Mouse (Mus musculus): ENCODE data around the gene Slc35d2.

Slc35d2 gene

DNA sequence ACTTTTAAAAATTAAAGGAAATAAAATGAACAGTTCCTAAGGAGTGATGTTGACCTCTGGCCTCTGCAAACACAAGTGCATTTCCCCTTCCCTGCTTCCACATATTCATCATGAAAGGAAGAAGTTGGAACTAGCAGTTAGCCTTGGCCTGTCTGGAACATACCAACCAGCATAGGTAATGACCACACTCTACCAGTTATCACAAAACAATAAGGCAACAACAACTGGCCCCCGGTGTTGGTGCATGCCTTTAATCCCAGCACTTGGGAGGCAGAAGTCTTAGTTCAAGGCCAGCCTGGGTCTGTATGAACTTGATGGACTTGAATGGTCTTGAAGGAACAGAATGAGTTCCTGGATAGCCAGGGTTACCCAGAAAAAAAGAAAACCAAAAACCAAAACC is 18.7 kb downstream of the Slc35d2 start:
- DNase-seq (ENCODE audit: low read depth, low spot score) = no peak

DNA sequence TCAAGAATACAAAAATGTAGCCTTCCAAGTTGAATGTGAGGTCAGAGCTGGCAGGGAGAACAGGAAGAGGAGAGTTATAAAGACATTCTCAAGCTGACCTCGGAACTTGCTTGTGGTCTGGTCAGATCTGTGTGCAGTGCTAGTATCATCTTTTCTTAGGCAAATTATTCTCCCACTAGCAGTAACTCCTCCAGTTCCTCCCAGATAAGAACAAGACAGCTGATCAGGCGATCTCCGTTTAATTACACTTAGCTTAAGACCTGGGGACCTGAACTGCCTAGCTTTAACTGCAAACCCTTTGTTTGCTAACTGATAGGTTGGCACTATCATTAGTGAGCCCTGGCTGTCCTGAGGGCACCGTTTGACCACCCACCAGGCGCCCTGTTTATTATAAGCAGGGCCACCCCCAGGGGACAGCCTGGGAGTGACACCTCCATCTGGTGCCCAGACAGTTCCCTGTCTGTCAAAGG is 20.8 kb downstream of the Slc35d2 start:
- DNase-seq (ENCODE audit: low read depth, low spot score) = no peak

DNA sequence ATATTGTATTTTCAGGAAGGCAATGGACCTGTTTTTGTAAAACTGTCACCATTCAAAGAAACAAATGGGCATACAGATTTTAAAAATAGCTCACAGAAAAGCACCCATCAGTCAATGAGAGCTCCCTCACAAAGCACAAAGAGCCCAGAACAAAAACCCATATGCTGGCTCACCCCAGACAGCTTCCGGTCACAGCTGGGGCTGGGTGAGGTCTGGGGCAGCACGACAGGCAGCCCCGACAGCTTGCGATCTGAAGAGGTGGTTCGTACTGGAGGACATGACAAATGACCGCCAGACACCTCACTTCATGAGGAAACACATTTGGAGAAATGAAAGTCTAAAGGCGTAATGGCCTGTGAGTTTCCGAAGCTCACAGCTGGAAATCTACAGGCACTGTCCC is 21.6 kb downstream of the Slc35d2 start:
- no peak for DNase-seq (ENCODE audit: low read depth, low spot score)

DNA sequence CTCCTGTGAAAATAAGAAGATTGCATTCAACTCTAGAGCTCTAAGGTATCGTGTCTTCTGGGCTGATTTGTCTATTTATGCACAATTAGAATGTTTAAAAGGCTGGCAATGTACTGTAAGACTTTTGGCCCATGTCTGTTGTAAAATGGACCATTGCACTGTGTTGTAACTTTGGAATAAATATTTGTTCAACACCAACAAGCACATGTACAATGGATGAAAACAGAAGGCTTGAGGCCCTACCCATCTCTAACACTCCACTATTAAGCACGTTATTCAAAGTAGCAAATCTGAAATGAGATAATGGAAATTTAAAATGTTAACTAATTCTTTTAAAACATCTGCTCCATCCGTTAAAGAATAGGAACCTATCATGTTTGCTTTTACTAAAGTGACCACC is 22.1 kb downstream of the Slc35d2 start:
- DNase-seq (ENCODE audit: low read depth, low spot score) = no peak

DNA sequence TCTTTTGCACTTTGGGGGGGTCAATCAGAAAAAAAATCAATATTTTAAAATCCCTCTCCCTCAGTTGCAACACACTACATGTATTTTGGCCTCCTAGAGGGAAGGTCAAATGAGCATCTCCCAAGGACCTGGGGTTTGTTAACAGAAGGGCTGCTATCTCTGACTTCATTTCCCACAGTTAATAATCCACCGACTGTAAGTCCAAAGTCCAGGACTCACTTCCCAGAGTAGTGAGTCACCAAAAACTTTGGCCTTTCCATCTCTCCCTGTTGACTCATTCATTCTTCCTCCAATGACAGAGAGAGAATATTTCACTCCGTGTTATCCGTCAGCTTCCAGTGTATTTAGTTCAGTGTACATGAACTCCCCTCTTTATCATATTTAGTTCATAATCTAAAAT is 23.5 kb downstream of the Slc35d2 start:
- no peak for DNase-seq (ENCODE audit: low read depth, low spot score)

DNA sequence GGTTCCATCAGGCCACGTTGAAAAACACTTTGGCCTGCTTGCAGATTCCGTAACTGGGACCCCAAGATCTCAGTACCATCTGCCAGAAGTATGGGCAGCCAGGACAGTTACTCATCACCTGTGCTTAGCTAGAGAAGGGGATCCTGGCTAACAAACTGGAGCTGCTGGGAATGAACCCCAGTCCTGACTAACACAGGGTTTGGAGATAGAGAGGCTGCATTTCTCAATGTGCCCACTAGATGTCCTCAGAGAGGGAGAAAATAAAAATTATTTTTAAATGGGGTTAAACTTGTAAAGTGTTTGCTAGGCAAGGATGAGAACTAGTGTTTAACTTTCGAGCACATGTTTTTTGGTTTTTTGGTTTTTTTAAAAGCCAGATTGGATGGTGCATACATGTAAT is 29.0 kb downstream of the Slc35d2 start:
- DNase-seq (ENCODE audit: low read depth, low spot score) = no peak

DNA sequence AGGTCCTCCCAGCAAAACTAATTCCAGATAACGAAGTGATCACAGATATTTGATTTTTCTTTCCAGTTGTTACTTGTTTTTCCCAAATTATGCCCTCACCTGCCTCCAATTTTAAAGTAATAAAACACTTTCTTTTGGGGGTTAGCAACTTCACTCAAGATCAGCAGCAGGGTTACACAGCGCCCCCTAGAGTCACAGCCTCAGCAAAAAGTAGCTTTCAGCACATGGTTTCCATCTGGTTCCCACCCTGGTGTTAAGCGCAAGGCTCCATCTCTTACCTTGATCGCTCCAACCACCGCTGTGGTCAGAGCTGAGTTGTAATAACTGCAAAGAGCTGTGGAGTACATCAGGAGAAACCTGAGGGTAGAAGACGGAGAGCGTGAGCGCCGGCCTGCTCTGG is 30.2 kb downstream of the Slc35d2 start:
- DNase-seq (ENCODE audit: low read depth, low spot score) = no peak

DNA sequence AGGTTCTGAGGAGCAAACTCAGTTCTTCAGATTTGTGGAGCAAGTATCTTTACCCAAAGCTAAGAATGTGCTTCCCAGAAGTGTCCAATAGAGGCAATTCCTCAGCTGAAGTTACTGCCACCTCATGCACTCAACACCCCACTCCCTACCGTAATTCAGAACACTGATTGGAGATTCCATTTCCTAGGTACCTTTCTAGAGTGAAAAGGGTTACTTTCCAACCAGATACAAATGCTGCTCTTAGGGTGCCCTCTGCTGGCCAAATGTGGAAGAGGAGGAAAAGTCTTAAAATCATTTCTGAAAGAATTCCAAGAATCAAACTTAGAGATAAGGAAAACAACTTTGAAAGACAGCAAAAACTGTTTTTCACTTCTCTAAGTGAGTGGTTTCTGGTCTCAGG is 35.8 kb downstream of the Slc35d2 start:
- DNase-seq (ENCODE audit: low read depth, low spot score) = no peak

DNA sequence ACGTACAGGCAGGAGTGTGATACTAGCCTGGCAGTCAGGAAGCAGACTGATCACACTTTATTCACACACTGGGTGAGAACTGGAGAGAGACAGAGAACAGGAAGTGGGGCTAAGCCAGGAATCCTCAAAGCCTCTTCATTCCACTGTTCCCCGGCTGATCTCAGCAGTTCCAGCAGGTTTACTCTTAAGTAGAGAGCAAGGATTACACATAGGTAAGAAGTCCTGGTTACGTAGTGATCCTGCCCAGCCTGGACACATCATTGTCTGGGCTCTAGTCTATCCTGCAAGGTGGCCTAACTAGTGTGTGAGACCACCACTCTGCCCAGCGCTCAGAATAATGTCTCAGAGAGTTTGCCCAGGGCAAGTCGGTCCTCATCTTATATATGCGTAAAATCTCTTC is 36.4 kb downstream of the Slc35d2 start:
- no peak for DNase-seq (ENCODE audit: low read depth, low spot score)

DNA sequence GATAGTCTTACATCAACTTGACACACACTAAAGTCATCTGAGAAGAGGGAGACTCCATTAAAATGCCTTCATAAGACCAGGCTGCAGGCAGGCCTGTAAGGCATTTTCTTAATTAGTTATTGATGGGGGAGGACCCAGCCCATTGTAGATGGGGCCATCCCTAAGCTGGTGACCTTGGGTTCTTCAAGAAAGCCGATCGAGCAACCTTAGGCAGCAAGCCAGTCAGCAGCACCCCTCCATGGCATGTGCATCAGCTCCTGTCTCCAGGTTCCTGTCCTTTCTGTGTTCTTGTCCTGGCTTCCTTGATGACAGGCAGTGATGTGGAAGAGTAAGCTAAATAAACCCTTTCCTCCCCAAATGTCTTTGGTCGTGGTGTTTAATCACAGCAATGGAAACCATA is 37.0 kb downstream of the Slc35d2 start:
- DNase-seq (ENCODE audit: low read depth, low spot score) = no peak

DNA sequence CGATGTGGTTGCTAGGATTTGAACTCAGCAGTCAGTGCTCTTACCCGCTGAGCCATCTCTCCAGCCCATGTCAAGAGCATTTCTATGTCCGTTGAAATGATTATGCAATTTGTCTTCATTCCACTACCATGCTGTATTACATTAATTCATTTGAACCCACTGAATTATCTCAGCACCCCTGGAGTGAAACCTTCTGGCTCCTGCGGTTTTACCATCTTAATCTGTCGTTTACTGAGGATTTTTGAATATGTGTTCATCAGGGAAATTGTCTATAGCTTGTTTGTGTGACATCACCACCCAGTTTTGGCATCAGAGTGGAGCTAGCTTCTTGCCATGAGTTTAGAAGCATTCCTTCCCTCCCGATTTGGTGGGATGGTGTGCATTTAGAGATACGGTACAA is 38.2 kb downstream of the Slc35d2 start:
- DNase-seq (ENCODE audit: low read depth, low spot score) = no peak

DNA sequence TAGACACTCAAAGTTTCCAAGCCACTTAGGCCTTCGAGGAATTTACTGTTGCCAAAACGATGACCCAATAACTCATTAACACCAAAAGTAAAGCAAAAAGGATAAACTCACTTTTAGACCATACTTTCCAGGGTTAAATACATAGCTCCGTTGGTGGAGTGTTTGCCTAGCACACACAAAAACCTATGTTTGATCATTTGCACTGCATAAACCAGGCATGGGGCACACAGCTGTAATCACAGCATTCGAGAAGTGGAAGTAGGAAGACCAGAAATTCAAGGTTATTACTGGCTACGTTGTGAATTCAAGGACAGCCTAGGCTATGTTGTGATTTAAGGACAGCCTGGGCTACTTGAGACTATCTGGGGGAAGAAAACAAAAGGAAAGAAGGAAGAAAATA is 38.9 kb downstream of the Slc35d2 start:
- DNase-seq (ENCODE audit: low read depth, low spot score) = no peak

DNA sequence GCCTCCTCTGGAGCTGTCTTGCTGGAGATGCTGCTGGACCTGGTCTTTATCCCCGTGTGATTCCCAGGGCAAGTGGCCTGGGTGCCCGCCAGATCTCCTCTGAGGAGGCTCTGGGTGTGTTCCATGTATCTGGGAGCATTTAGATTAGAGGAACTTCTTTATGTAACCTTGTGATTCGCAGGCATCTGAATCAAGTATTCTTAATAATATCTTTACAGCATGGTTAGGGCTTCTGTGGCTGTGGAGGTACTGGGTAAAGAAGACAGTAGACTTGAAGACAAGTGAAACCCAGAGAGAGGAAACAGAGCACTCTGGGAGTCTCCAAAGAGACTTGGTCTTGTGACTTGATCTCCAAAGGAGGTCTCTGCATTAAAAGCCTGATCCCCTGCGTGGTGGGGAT is 40.0 kb downstream of the Slc35d2 start, which contains the start of gene Hsd17b3:
Gene Hsd17b3, minus strand, starts transcription at position 101 of the 400 bp plus-strand sequence.
- DNase-seq (ENCODE audit: low read depth, low spot score) = no peak

DNA sequence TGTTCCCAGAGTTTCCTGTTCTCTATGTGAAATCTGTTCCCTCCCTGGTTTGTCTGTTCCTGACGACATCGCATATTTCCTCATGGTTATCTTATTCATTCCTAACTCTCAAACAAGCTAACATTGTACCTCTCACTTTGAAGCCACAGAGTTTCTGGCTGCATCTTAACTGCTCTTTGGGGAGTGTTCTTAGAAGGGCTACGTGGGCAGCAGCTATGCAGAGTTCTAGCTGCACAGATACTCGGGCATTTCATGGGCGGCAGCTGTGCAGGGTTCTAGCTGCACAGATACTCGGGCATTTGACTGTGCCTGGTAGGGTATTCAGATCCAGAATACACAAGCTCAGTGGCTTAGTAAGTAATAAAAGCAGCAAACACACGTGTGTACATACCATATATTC is 41.1 kb downstream of the Slc35d2 start:
- DNase-seq (ENCODE audit: low read depth, low spot score) = no peak

DNA sequence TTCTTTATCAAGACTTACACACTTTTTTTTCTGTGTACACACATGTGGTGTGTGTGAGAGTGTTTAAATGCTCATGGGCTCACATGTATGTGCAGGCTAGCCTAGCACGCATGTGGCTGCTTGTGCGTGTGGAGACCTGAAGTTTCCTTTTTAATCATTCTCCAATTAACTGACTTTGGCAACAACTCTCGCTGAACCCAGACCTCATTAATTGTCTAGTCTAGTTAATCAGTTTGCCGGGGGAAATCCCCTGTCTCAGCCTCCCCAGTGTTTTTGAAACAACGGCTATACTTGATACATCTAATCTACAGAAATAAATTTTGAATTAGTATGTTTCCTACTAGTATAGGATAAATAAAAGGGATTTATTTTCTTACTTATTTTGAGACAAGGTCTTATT is 43.1 kb downstream of the Slc35d2 start:
- DNase-seq (ENCODE audit: low read depth, low spot score) = no peak

DNA sequence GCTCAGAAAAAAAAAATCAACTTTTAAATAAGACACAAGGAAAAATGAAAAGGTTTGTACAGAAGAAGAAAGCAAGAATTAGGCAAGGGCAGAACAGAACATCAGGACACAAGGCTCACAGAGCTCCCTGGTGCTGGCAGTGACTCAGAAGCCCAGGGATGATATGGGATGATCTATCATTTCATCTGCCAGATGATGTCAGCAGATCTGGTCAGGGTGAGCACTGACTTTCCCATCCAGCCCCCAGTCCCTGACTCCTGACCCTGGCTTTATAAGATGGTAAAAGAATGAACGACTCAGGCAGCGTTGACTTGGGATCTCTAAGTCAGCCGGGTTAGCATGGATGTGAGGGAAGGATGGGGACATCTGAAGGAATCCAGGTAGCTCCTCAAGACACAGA is 45.8 kb downstream of the Slc35d2 start:
- no peak for DNase-seq (ENCODE audit: low read depth, low spot score)

DNA sequence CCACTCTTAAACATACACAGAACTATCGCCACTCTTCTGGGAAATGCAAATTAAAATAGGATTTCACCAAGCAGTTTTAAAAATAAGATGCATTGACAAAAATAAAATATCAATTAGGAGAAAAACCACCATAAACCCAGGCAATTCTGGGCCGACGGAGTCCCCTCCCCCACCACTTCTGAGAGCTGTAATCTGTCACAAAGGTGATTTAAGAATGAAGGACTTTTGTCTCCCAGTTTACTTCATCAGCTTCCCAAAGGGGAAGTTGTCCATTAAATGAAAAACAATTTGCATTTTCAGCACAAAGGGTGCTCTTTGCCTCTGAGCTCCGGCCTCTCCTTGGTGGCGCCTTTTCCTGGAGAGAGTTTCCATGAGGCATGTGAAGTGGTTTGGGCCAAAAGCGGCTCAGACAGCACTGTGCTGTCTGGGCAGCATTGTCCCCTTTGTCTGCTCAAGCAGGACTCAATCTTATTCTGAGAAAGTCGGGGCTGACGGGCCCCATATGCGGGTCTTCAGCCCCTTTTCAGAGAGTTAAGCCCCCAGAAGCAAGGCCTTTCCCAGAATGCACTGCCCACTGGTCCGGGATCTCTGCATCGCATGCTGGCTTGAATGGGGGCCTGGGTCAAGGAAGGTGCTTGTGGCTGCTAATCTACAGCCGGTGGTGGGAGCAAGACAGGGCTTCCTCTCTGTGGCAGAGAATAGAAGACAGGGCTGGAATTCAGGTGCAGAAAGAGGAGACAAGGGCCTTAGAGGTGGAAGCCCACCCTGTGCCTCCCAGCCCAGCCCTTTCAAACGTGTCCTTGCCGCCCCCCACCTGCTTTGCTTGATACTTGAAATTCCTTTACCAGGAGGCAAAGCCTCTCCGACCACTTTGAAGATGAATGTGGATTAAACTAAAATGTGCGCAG is 47.9 kb downstream of the Slc35d2 start:
- DNase-seq (ENCODE audit: low read depth, low spot score) = no peak

DNA sequence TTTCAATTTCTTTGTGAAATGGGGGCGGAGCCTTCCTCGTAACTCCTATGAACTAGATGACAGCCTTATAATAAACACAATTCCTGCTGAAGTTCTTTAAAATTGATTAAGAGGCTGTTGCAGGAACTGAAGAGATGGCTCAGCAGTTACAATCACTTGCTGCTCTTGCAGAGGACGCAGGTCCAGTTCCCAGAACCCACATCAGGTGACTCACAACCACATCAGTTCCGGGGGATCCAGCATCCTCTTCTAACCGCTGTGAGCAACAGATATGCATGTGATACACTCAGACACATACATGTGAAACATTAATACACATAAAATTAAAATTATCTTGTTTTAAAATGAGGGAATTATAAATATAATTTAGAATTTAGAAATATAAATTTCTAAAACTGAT is 51.6 kb downstream of the Slc35d2 start:
- no peak for DNase-seq (ENCODE audit: low read depth, low spot score)

DNA sequence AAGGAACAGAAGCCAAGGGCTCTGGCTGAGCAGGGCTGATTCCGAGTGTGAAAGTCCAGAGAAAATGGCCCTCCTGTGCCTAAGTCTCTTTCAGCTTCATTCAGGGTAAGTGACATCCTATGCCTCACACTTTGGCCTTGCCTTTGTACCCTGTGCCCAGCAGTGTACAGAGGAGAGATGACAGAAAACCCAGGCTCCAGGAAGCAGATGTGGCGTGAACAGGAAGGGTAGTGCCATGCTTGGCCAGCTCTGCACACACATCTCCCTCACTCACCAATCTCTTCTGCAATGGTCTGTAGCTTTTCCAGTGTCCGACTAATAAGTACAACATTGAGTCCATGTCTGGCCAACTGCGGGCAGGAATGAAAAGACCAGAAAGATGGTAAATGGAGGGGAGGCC is 53.1 kb downstream of the Slc35d2 start:
- no peak for DNase-seq (ENCODE audit: low read depth, low spot score)

DNA sequence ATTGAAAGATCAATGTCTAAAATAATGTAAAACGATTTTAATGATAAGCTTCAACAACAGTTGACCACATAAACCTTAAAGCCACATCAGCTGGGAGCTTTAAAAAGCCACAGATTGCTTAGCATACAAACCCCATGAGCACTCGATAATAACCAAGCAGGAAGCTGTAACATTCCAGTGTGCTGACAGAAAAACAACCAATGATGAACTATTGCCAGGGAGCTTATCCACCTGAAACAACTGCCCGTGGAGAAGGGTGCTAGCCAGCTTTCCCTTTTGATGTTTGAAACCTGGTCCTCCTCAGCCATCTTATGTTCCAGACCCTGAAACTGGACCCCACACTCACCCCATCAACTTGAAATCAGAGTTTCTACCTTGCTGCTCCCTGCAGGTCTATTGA is 62.5 kb downstream of the Slc35d2 start:
- DNase-seq (ENCODE audit: low read depth, low spot score) = no peak

DNA sequence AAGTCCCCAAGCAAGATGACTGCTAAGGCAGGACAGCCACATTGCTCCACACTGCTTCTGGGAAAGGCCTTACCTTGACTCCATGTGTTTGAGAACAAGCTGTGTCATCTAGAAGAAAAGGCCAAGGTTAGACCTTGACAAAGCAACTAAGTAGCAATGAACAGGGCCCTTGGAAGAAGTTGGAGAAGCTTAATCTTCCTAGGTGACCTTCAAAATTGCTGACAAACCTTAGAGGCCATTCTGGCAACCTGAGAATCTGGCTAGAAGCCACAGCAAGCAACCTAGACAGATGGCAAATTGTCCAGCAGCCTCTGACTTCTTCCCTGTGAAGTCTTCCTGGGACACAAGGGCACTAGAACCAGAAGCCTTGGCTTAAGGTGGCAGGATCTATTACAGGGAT is 64.9 kb downstream of the Slc35d2 start:
- no peak for DNase-seq (ENCODE audit: low read depth, low spot score)

DNA sequence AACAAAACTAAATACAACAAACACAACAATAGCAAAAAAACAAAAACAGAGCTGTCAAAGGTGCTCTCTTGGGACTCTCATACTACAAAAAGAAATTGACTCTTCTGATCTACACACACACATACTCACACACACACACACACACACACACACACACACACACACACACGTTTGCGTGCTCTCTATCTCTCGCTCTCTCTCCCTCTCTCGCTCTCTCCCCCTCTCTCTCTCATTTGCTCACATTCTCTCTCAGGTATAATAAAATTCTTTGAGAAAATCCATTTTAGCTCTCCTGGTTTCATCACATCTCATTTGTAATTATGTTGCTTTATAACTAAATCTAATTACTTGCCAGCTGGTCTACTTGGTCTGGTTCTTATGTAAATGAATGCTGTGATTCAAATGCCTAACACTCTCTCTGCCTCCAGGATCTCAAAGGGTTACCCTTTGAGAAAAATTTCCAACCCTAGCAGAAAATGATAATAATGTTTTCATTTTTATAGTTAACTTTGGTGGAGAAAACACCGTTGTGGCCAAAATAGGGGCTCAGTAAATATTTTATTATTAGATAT is 68.1 kb downstream of the Slc35d2 start:
- no peak for DNase-seq (ENCODE audit: low read depth, low spot score)

DNA sequence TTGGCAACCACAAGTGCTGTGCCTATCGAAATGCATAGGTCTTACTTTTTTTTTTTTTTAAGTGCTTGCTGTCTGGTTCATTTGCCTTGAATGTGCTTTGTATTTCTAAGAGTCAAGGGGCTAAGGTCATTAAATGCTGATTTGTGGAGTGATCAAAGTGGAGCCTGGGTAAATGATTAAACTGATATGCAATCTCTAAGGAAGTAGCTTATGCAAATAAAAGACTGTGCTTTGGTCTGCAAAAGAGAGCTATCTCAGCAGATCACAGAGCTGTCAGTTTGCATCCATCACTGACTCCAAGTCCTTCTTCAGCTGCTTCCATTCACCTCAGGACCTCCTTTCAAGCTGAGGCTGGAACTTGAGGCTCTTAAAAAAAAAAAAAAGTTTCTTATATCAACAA is 75.2 kb downstream of the Slc35d2 start:
- DNase-seq (ENCODE audit: low read depth, low spot score) = no peak

Data from skeletal muscle tissue, adult 2 months (tissue).